Mouse (Mus musculus) lung, postnatal 25 days (tissue): ENCODE data around the gene Cyb5rl.

Experiments
- DNase-seq: peaks from one replicate; pipeline ENCODE4 v3.0.0; 2022; ENCODE audit warnings: low spot score

Gene Cyb5rl

GRCm38 (mm10) chr4:107066252-107067124 is at the start of gene Cyb5rl, which contains the start of gene Mrpl37:
Cyb5rl (plus strand) TSS chr4:107066988.
Mrpl37 (minus strand) TSS chr4:107066868.
- DNase-seq, result peak; percentile 97

- DNase-seq, result no peak
These were observed 49.5 kb upstream of the Cyb5rl start for GRCm38 (mm10) chr4:107017257-107017656.

GRCm38 (mm10) chr4:107018521-107018920 is 48.3 kb upstream of the Cyb5rl start:
- DNase-seq, result no peak

GRCm38 (mm10) chr4:107019027-107019426 is 47.8 kb upstream of the Cyb5rl start:
- DNase-seq, result no peak

GRCm38 (mm10) chr4:107020287-107021000 is 46.3 kb upstream of the Cyb5rl start:
- DNase-seq, result no peak

GRCm38 (mm10) chr4:107021464-107021863 is 45.3 kb upstream of the Cyb5rl start:
- no peak for DNase-seq

- no peak for DNase-seq
These were observed 41.9 kb upstream of the Cyb5rl start for GRCm38 (mm10) chr4:107024899-107025298.

GRCm38 (mm10) chr4:107025369-107025768 is 41.4 kb upstream of the Cyb5rl start:
- DNase-seq, result no peak

- no peak for DNase-seq
These were observed 40.3 kb upstream of the Cyb5rl start for GRCm38 (mm10) chr4:107026451-107026850.

GRCm38 (mm10) chr4:107035689-107036088 is 31.1 kb upstream of the Cyb5rl start:
- DNase-seq, result no peak

GRCm38 (mm10) chr4:107036985-107037384 is 29.8 kb upstream of the Cyb5rl start:
- DNase-seq, result no peak

GRCm38 (mm10) chr4:107038303-107038702 is 28.5 kb upstream of the Cyb5rl start:
- no peak for DNase-seq

- DNase-seq, result no peak
These were observed 27.5 kb upstream of the Cyb5rl start for GRCm38 (mm10) chr4:107039270-107039669.

GRCm38 (mm10) chr4:107042304-107042703 is 24.5 kb upstream of the Cyb5rl start:
- no peak for DNase-seq

- DNase-seq, result no peak
These were observed 21.6 kb upstream of the Cyb5rl start for GRCm38 (mm10) chr4:107045188-107045587.

- DNase-seq, result no peak
These were observed 19.0 kb upstream of the Cyb5rl start for GRCm38 (mm10) chr4:107047806-107048205.

- peak; percentile 15 for DNase-seq
These were observed 18.1 kb upstream of the Cyb5rl start for GRCm38 (mm10) chr4:107048568-107049162.

GRCm38 (mm10) chr4:107051889-107052288 is 14.9 kb upstream of the Cyb5rl start:
- no peak for DNase-seq

- DNase-seq, result no peak
These were observed 13.7 kb upstream of the Cyb5rl start for GRCm38 (mm10) chr4:107052962-107053553.

- DNase-seq, result no peak
These were observed 10.7 kb upstream of the Cyb5rl start for GRCm38 (mm10) chr4:107056088-107056487.

GRCm38 (mm10) chr4:107058346-107058745 is 8.4 kb upstream of the Cyb5rl start:
- no peak for DNase-seq

- DNase-seq, result peak; percentile 13
These were observed 8.0 kb upstream of the Cyb5rl start for GRCm38 (mm10) chr4:107058781-107059180.
